In the genomic region with DNA sequence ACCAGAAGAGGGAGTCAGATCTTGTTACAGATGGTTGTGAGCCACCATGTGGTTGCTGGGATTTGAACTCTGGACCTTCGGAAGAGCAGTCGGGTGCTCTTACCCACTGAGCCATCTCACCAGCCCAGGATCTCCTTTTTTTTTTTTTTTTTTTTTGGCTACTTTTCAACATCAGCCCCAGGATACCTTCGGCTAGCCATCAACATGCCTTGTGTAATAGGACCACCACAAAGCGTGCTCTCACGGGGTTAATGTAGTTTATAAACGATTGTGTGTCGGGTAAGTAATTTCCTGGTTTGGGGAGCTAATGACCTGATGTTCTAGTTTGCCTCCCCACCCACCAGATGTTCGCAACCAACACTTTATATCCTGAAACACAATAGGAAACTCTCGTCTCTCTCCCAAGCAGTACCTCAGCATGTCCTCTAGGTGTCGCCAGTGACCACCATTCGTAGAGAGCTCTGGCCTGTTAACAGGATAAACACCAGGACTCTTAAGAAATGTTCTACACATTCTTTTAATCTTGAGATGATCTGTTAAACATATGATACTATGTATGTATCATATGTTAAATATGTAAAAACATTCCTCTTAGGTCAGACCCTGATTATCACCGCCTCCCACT, we compare ENCODE assay signal across 8 mouse cellular contexts. TPM values are rescaled to one million over a fixed set of nuclear protein-coding genes. Genes with fewer than 3 reads are reported as not detected.
A peak's percentile ranks its signal among the peaks of the same experiment; 100 is the strongest.
DNase-seq lines count a peak whose midpoint lies in the region; ATAC-seq lines count a peak whose summit lies in the region.

No protein-coding gene starts in this region.

- peak; percentile 75 for ATAC-seq in erythroid progenitor cell, adult 5-6 weeks (replicated peaks; ENCODE audit: low FRiP score, poor library complexity, severe bottlenecking)
- ATAC-seq in hematopoietic stem cell, adult 5-6 weeks (replicated peaks in 1 of 2; ENCODE audit: insufficient read depth in 1 of 2, low FRiP score in 2 of 2, low TSS enrichment in 1 of 2, low read depth in 1 of 2, poor library complexity in 2 of 2, severe bottlenecking in 2 of 2): peak; percentile 66 to 73
- peak; percentile 74 for ATAC-seq in megakaryocyte, adult 5-6 weeks (ENCODE audit: poor library complexity, severe bottlenecking)

- DNase-seq in layer of hippocampus, adult 11-12 months (ENCODE audit: low spot score): peak; percentile 34
- no peak for DNase-seq in layer of hippocampus, adult 9-11 months
- peak; percentile 78 for DNase-seq in brain, adult 2 months (ENCODE audit: low read depth, low spot score)
- DNase-seq in layer of hippocampus, adult 9-10 months (ENCODE audit: low spot score): peak; percentile 51
- DNase-seq in right cerebral cortex, postnatal 4 days: peak; percentile 63

RNA-seq across cellular contexts. Expression of gene Nrbf2, which starts 29.8 kb away (rescaled TPM):
- 10.1 and 27.2 TPM in 2 replicates for total RNA-seq in erythroid progenitor cell, adult 5-6 weeks (2015; ENCODE audit: low replicate concordance)
- total RNA-seq in erythroid progenitor cell, adult 5-6 weeks (2017; ENCODE audit: low replicate concordance): 2.8 and 18.2 TPM in 2 replicates
- 20.3 and 21.3 TPM in 2 replicates for total RNA-seq in hematopoietic stem cell, adult 5-6 weeks (2017)
- total RNA-seq in megakaryocyte, adult 5-6 weeks (2015): 33.4 and 39.7 TPM in 2 replicates
- 20.7 and 24.6 TPM in 2 replicates for total RNA-seq in megakaryocyte, adult 5-6 weeks (2017)
